Mouse (Mus musculus) lung, postnatal 0 days (tissue): ENCODE measurements around the gene Taar9.
A peak's percentile ranks its signal among the peaks of the same experiment; 100 is the strongest.

Source experiments
- CTCF ChIP-seq: IDR thresholded peaks from 2 replicates; pipeline ENCODE4 v1.5.1; 2016; ENCODE audit warnings: antibody characterized with exemption, mild to moderate bottlenecking
- EP300 ChIP-seq: IDR thresholded peaks from 2 replicates; pipeline ENCODE4 v1.6.1; 2016; ENCODE audit warnings: antibody characterized with exemption, mild to moderate bottlenecking, control low read depth

- TF ChIP-seq EP300, result no peak
- TF ChIP-seq CTCF, result peak; percentile 84
Observed at GRCm38 (mm10) chr10:24131451-24132262, 22.3 kb upstream of the Taar9 start.
